Mouse (Mus musculus) v-Abl transformed pro-B cells (cell line): ENCODE measurements around the gene Platr17.

Source experiments
- in situ Hi-C, 2 experiments: fragments of 400-800 bp; cut with MboI; formaldehyde crosslinking; loops; one replicate each; pipeline ENCODE4 v1.15.1; 2025; ENCODE audit not compliant: unreplicated experiment in 2 of 2

The Platr17 gene

DNA sequence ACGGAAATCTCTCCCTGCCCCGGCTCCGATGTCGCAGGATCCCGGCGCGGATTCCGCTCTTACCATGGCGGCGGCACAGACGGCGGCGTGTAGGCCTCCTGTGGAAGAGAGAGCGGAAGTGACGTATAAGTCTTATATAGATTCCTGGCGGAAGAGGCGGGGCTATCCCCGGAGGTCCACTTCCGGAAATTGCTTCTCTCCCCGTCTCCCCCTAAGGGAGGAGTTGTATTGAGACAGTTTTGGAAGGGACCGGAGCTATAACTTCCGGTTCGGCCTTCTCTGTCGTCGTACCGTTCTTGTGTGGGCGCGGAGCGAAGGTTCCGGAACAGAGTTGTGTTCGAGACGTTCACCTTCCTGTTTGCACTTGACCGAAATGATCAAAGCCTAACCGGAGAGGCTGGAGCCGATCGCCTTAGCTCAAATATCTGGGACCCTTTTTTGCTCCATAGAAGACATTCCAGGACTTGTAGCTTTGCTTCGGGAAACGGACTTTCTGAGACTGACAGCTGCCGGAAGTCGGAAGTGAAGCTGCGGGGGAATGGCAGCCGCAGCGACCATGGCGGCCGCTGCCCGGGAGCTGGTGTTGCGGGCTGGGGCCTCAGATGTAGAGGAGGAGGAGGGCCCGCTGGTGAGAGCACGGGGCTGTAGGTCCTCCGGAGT is 50.8 kb downstream of the Platr17 start, which contains the start of the genes Vps52 and Rps18:
Gene Vps52, plus strand, starts transcription at position 258 of the 660 bp plus-strand sequence.
Gene Rps18, minus strand, starts transcription at position 447 of the 660 bp plus-strand sequence.
- in situ Hi-C loops = no loop called here
